Mouse (Mus musculus): ENCODE data around the gene Cebpa. TPM values are rescaled to one million over a fixed set of nuclear protein-coding genes. Genes with fewer than 3 reads are reported as not detected.

The Cebpa gene
- total and polyA plus RNA-seq, 2 experiments = 177 to 349 TPM

GRCm38 (mm10) chr7:35107630-35108029, 11.5 kb upstream of the Cebpa start:
- WGBS = 10% methylated on average over 3 of the region's 3 CpGs
- DNase-seq (ENCODE audit: extremely low read depth, low read depth, low spot score) = peak; percentile 61

GRCm38 (mm10) chr7:35108046-35108445, 11.0 kb upstream of the Cebpa start:
- 13% methylated on average over 2 of the region's 2 CpGs for WGBS

More at GRCm38 (mm10) chr7:35107630-35108029, 11.5 kb upstream of the Cebpa start:
- Histone ChIP-seq H3K79me2 (ENCODE audit: control insufficient read depth, insufficient read depth, low read length) (no peaks in the 10 kb centered on the region), H3K9ac (ENCODE audit: low read depth, low read length) (no peak overlapping the region), H3K4me1 (ENCODE audit: control insufficient read depth, insufficient read depth, low read length) (peaks cover 10% of the 10 kb centered on the region), H3K4me3 (ENCODE audit: insufficient read depth, low read depth, low read length) (no peak overlapping the region), H3K27ac (replicated peaks; ENCODE audit: insufficient read depth, low read depth, low read length) (peak overlapping the region; percentile 63), H3K27me3 (ENCODE audit: control insufficient read depth, insufficient read depth, low read length) (no peaks in the 10 kb centered on the region), H3K36me3 (ENCODE audit: control insufficient read depth, insufficient read depth, low read length) (no peaks in the 10 kb centered on the region)
- TF ChIP-seq CTCF (IDR thresholded peaks at IDR 0.05; ENCODE audit: low read depth, low read length) (no peak), POLR2A (IDR thresholded peaks at IDR 0.05; ENCODE audit: extremely low read depth, insufficient read depth, low read length) (no peak)

GRCm38 (mm10) chr7:35108663-35109062, 10.4 kb upstream of the Cebpa start:
- H3K36me3 ChIP-seq (ENCODE audit: control insufficient read depth, insufficient read depth, low read length) = no peaks in the 10 kb centered on the region
- TF ChIP-seq POLR2A (IDR thresholded peaks at IDR 0.05; ENCODE audit: extremely low read depth, insufficient read depth, low read length) = no peak
- no peak for TF ChIP-seq CTCF (IDR thresholded peaks at IDR 0.05; ENCODE audit: low read depth, low read length)
- DNase-seq (ENCODE audit: extremely low read depth, low read depth, low spot score) = no peak
- H3K4me1 ChIP-seq (ENCODE audit: control insufficient read depth, insufficient read depth, low read length) = peaks cover 10% of the 10 kb centered on the region
- H3K79me2 ChIP-seq (ENCODE audit: control insufficient read depth, insufficient read depth, low read length) = no peaks in the 10 kb centered on the region
- no peak overlapping the region for H3K4me3 ChIP-seq (ENCODE audit: insufficient read depth, low read depth, low read length)
- 45% methylated on average over 6 of the region's 6 CpGs for WGBS
- H3K9ac ChIP-seq (ENCODE audit: low read depth, low read length) = no peak overlapping the region
- no peaks in the 10 kb centered on the region for H3K27me3 ChIP-seq (ENCODE audit: control insufficient read depth, insufficient read depth, low read length)
- no peak overlapping the region for H3K27ac ChIP-seq (replicated peaks; ENCODE audit: insufficient read depth, low read depth, low read length)

More at GRCm38 (mm10) chr7:35108046-35108445, 11.0 kb upstream of the Cebpa start:
- Histone ChIP-seq H3K4me3 (ENCODE audit: insufficient read depth, low read depth, low read length) (no peak overlapping the region), H3K9ac (ENCODE audit: low read depth, low read length) (no peak overlapping the region; the same call in 1 of the 2 replicates), H3K27ac (replicated peaks; ENCODE audit: insufficient read depth, low read depth, low read length) (peak overlapping the region; percentile 63), H3K79me2 (ENCODE audit: control insufficient read depth, insufficient read depth, low read length) (no peaks in the 10 kb centered on the region), H3K36me3 (ENCODE audit: control insufficient read depth, insufficient read depth, low read length) (no peaks in the 10 kb centered on the region), H3K27me3 (ENCODE audit: control insufficient read depth, insufficient read depth, low read length) (no peaks in the 10 kb centered on the region), H3K4me1 (ENCODE audit: control insufficient read depth, insufficient read depth, low read length) (peaks cover 10% of the 10 kb centered on the region)
- TF ChIP-seq POLR2A (IDR thresholded peaks at IDR 0.05; ENCODE audit: extremely low read depth, insufficient read depth, low read length) = no peak
- no peak for TF ChIP-seq CTCF (IDR thresholded peaks at IDR 0.05; ENCODE audit: low read depth, low read length)
- DNase-seq (ENCODE audit: extremely low read depth, low read depth, low spot score) = no peak

- no peak for TF ChIP-seq CTCF (IDR thresholded peaks at IDR 0.05; ENCODE audit: low read depth, low read length)
- TF ChIP-seq POLR2A (IDR thresholded peaks at IDR 0.05; ENCODE audit: extremely low read depth, insufficient read depth, low read length) = no peak
- H3K36me3 ChIP-seq (ENCODE audit: control insufficient read depth, insufficient read depth, low read length) = no peaks in the 10 kb centered on the region
Measured at GRCm38 (mm10) chr7:35113136-35113535, 6.0 kb upstream of the Cebpa start.

GRCm38 (mm10) chr7:35113721-35114120, 5.4 kb upstream of the Cebpa start:
- Histone ChIP-seq H3K27me3 (ENCODE audit: control insufficient read depth, insufficient read depth, low read length) (no peaks in the 10 kb centered on the region), H3K27ac (replicated peaks; ENCODE audit: insufficient read depth, low read depth, low read length) (no peak overlapping the region), H3K4me3 (ENCODE audit: insufficient read depth, low read depth, low read length) (no peak overlapping the region), H3K36me3 (ENCODE audit: control insufficient read depth, insufficient read depth, low read length) (no peaks in the 10 kb centered on the region), H3K4me1 (ENCODE audit: control insufficient read depth, insufficient read depth, low read length) (peaks cover 11% of the 10 kb centered on the region), H3K79me2 (ENCODE audit: control insufficient read depth, insufficient read depth, low read length) (no peaks in the 10 kb centered on the region), H3K9ac (ENCODE audit: low read depth, low read length) (0 out of 2 replicates have a peak overlapping the region, but pooled peaks have one; percentile 14)
- WGBS = 36% methylated on average over 5 of the region's 5 CpGs
- TF ChIP-seq CTCF (IDR thresholded peaks at IDR 0.05; ENCODE audit: low read depth, low read length) (0 out of 2 replicates have a peak, but pooled peaks have one; percentile 13), POLR2A (IDR thresholded peaks at IDR 0.05; ENCODE audit: extremely low read depth, insufficient read depth, low read length) (no peak)
- peak; percentile 44 for DNase-seq (ENCODE audit: extremely low read depth, low read depth, low spot score)

More at GRCm38 (mm10) chr7:35113136-35113535, 6.0 kb upstream of the Cebpa start:
- Histone ChIP-seq H3K79me2 (ENCODE audit: control insufficient read depth, insufficient read depth, low read length) (no peaks in the 10 kb centered on the region), H3K4me3 (ENCODE audit: insufficient read depth, low read depth, low read length) (no peak overlapping the region), H3K27ac (replicated peaks; ENCODE audit: insufficient read depth, low read depth, low read length) (no peak overlapping the region), H3K4me1 (ENCODE audit: control insufficient read depth, insufficient read depth, low read length) (peaks cover 14% of the 10 kb centered on the region), H3K9ac (ENCODE audit: low read depth, low read length) (no peak overlapping the region), H3K27me3 (ENCODE audit: control insufficient read depth, insufficient read depth, low read length) (no peaks in the 10 kb centered on the region)
- no peak for DNase-seq (ENCODE audit: extremely low read depth, low read depth, low spot score)
- 77% methylated on average over 4 of the region's 4 CpGs for WGBS

- Histone ChIP-seq H3K4me3 (ENCODE audit: insufficient read depth, low read depth, low read length) (no peak overlapping the region), H3K9ac (ENCODE audit: low read depth, low read length) (peak overlapping the region; percentile 80), H3K27ac (replicated peaks; ENCODE audit: insufficient read depth, low read depth, low read length) (peak overlapping the region; percentile 90)
Measured at GRCm38 (mm10) chr7:35116524-35116923, 2.6 kb upstream of the Cebpa start.

More at GRCm38 (mm10) chr7:35116524-35116923, 2.6 kb upstream of the Cebpa start:
- peaks cover 23% of the 10 kb centered on the region for H3K79me2 ChIP-seq (ENCODE audit: control insufficient read depth, insufficient read depth, low read length)
- no peaks in the 10 kb centered on the region for H3K27me3 ChIP-seq (ENCODE audit: control insufficient read depth, insufficient read depth, low read length)
- 11% methylated on average over 3 of the region's 3 CpGs for WGBS
- peak; percentile 97 for DNase-seq (ENCODE audit: extremely low read depth, low read depth, low spot score)
- peaks cover 10% of the 10 kb centered on the region for H3K4me1 ChIP-seq (ENCODE audit: control insufficient read depth, insufficient read depth, low read length)
- TF ChIP-seq CTCF (IDR thresholded peaks at IDR 0.05; ENCODE audit: low read depth, low read length) (no peak), POLR2A (IDR thresholded peaks at IDR 0.05; ENCODE audit: extremely low read depth, insufficient read depth, low read length) (no peak)
- H3K36me3 ChIP-seq (ENCODE audit: control insufficient read depth, insufficient read depth, low read length) = peaks cover 9% of the 10 kb centered on the region

Measured in liver, adult 2 months (tissue).